Mouse (Mus musculus): ENCODE measurements around the gene Vstm5. TPM values are rescaled to one million over a fixed set of nuclear protein-coding genes. Genes with fewer than 3 reads are reported as not detected.
A peak's percentile ranks its signal among the peaks of the same experiment; 100 is the strongest.

Gene Vstm5
- polyA plus RNA-seq, 1 experiment from 2014 or later, result 10.8 TPM

GRCm38 (mm10) chr9:15278343-15278742 lies 39.5 kb downstream of the Vstm5 start:
- DNase-seq (ENCODE audit: low spot score) (no peak), ATAC-seq (replicated peaks; ENCODE audit: low FRiP score, low TSS enrichment, low read depth) (no peak)
- peaks cover 41% of the 10 kb centered on the region for H3K36me3 ChIP-seq (ENCODE audit: control insufficient read depth, insufficient read depth, low read length)
- H3K4me1 ChIP-seq (replicated peaks; ENCODE audit: control insufficient read depth, insufficient read depth, low read length), result peaks cover 9% of the 10 kb centered on the region
- no peaks in the 10 kb centered on the region for H3K27me3 ChIP-seq (replicated peaks; ENCODE audit: control insufficient read depth, insufficient read depth, low read length)
- no peak overlapping the region for H3K27ac ChIP-seq (ENCODE audit: low read depth)
- H3K9me3 ChIP-seq (ENCODE audit: control insufficient read depth, low read length), result no peaks in the 10 kb centered on the region
- 93% methylated on average over 3 of the region's 3 CpGs for WGBS
- H3K4me3 ChIP-seq (ENCODE audit: low read depth, low read length), result no peak overlapping the region
- peak overlapping the region; percentile 67; the same call in 1 of the 2 replicates for H3K4me2 ChIP-seq (ENCODE audit: low read length)
- no peak overlapping the region for H3K9ac ChIP-seq (ENCODE audit: low read length)

- no peaks in the 10 kb centered on the region for H3K9me3 ChIP-seq (ENCODE audit: control insufficient read depth, low read length)
- DNase-seq (ENCODE audit: low spot score) (no peak), ATAC-seq (replicated peaks; ENCODE audit: low FRiP score, low TSS enrichment, low read depth) (no peak; the same call in none of the 2 replicates)
- WGBS, result 8% methylated on average over 19 of the region's 19 CpGs
- peak overlapping the region; percentile 94 for H3K9ac ChIP-seq (ENCODE audit: low read length)
- peak overlapping the region; percentile 99 for H3K4me3 ChIP-seq (ENCODE audit: low read depth, low read length)
- peaks cover 32% of the 10 kb centered on the region for H3K36me3 ChIP-seq (ENCODE audit: control insufficient read depth, insufficient read depth, low read length)
- peaks cover 9% of the 10 kb centered on the region for H3K4me1 ChIP-seq (replicated peaks; ENCODE audit: control insufficient read depth, insufficient read depth, low read length)
- peak overlapping the region; percentile 67 for H3K4me2 ChIP-seq (ENCODE audit: low read length)
- H3K27ac ChIP-seq (ENCODE audit: low read depth), result peak overlapping the region; percentile 82
- H3K27me3 ChIP-seq (replicated peaks; ENCODE audit: control insufficient read depth, insufficient read depth, low read length), result no peaks in the 10 kb centered on the region
These were observed 40.3 kb downstream of the Vstm5 start for GRCm38 (mm10) chr9:15279139-15279648.

GRCm38 (mm10) chr9:15279649-15280490 lies 41.0 kb downstream of the Vstm5 start, which contains the start of gene Med17:
TSS of gene Med17 (minus strand) at chr9:15279931.
- H3K9me3 ChIP-seq (ENCODE audit: control insufficient read depth, low read length), result no peaks in the 10 kb centered on the region
- no peaks in the 10 kb centered on the region for H3K27me3 ChIP-seq (replicated peaks; ENCODE audit: control insufficient read depth, insufficient read depth, low read length)
- H3K36me3 ChIP-seq (ENCODE audit: control insufficient read depth, insufficient read depth, low read length), result peaks cover 30% of the 10 kb centered on the region
- H3K4me1 ChIP-seq (replicated peaks; ENCODE audit: control insufficient read depth, insufficient read depth, low read length), result peaks cover 9% of the 10 kb centered on the region
- peak within 1 kb of the TSS; percentile 82 for H3K27ac ChIP-seq (ENCODE audit: low read depth)
- peak within 1 kb of the TSS; percentile 77 for H3K4me2 ChIP-seq (ENCODE audit: low read length)
- H3K9ac ChIP-seq (ENCODE audit: low read length), result peak within 1 kb of the TSS; percentile 94
- peak; percentile 93 for DNase-seq (ENCODE audit: low spot score)
- peak within 1 kb of the TSS; percentile 99 for H3K4me3 ChIP-seq (ENCODE audit: low read depth, low read length)
- WGBS, result 2% methylated on average over 57 of the region's 57 CpGs
- ATAC-seq (replicated peaks; ENCODE audit: low FRiP score, low TSS enrichment, low read depth), result peak; percentile 96

- WGBS, result 34% methylated on average over 5 of the region's 5 CpGs
- H3K27ac ChIP-seq (ENCODE audit: low read depth), result peak overlapping the region; percentile 29; the same call in 1 of the 2 replicates
- H3K9me3 ChIP-seq (ENCODE audit: control insufficient read depth, low read length), result no peaks in the 10 kb centered on the region
- no peaks in the 10 kb centered on the region for H3K27me3 ChIP-seq (replicated peaks; ENCODE audit: control insufficient read depth, insufficient read depth, low read length)
- ATAC-seq (replicated peaks; ENCODE audit: low FRiP score, low TSS enrichment, low read depth), result peak; percentile 24
- DNase-seq (ENCODE audit: low spot score), result no peak
- H3K36me3 ChIP-seq (ENCODE audit: control insufficient read depth, insufficient read depth, low read length), result peaks cover 24% of the 10 kb centered on the region
- peak overlapping the region; percentile 99 for H3K4me3 ChIP-seq (ENCODE audit: low read depth, low read length)
- H3K4me2 ChIP-seq (ENCODE audit: low read length), result peak overlapping the region; percentile 77
- peak overlapping the region; percentile 94 for H3K9ac ChIP-seq (ENCODE audit: low read length)
- H3K4me1 ChIP-seq (replicated peaks; ENCODE audit: control insufficient read depth, insufficient read depth, low read length), result peaks cover 9% of the 10 kb centered on the region
These were observed 41.6 kb downstream of the Vstm5 start for GRCm38 (mm10) chr9:15280491-15280879.

GRCm38 (mm10) chr9:15285443-15285842 lies 46.6 kb downstream of the Vstm5 start:
- ATAC-seq (replicated peaks; ENCODE audit: low FRiP score, low TSS enrichment, low read depth) (no peak), DNase-seq (ENCODE audit: low spot score) (no peak)
- H3K27me3 ChIP-seq (replicated peaks; ENCODE audit: control insufficient read depth, insufficient read depth, low read length), result no peaks in the 10 kb centered on the region
- peaks cover 8% of the 10 kb centered on the region for H3K36me3 ChIP-seq (ENCODE audit: control insufficient read depth, insufficient read depth, low read length)
- H3K9ac ChIP-seq (ENCODE audit: low read length), result no peak overlapping the region
- 63% methylated on average over 3 of the region's 3 CpGs for WGBS
- peaks cover 4% of the 10 kb centered on the region for H3K4me1 ChIP-seq (replicated peaks; ENCODE audit: control insufficient read depth, insufficient read depth, low read length)
- no peak overlapping the region for H3K4me3 ChIP-seq (ENCODE audit: low read depth, low read length)
- H3K4me2 ChIP-seq (ENCODE audit: low read length), result no peak overlapping the region
- no peaks in the 10 kb centered on the region for H3K9me3 ChIP-seq (ENCODE audit: control insufficient read depth, low read length)
- H3K27ac ChIP-seq (ENCODE audit: low read depth), result no peak overlapping the region

DNA sequence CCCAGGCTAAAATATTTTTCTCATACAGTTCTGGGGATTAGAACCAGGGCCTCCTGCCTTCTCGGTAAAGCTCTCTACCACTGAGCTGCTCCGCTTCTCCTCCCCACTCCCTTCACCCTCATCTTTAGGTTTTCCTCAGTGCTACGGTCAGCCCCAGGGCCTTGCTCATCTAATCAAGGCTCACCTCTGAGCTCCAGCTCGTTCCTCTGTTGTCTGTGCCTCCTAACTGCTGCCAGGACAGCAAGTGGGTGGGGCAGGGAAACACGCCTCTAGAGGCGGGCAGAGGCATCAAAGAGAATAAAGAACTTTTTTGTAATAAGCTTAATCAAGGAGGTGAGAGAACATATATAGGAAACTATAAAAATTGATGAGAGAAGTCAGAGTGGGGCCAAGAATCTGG lies 49.0 kb downstream of the Vstm5 start:
- WGBS, result 59% methylated on average over 6 of the region's 6 CpGs
- H3K27ac ChIP-seq (ENCODE audit: low read depth), result no peak overlapping the region
- DNase-seq (ENCODE audit: low spot score), result no peak

DNA sequence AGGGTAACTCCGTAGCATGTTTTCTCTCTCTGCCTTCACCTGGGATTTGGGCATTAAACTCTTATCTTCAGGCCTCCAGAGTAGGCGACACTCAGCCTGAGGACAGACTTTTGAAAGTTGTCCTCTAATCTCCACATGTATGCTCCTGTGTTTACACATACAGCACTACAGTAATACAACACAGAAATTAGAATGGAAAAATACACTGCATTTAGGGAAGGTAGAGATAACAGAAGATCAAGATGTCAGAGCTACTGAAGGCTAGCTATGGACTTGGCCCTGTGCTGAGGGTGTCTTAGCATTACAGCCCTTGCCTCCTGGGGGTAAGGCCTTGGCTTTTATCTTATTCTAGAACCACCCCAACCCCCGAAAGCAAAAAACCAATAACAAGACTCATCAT lies 49.6 kb downstream of the Vstm5 start:
- no peak overlapping the region for H3K4me3 ChIP-seq (ENCODE audit: low read depth, low read length)
- peaks cover 10% of the 10 kb centered on the region for H3K36me3 ChIP-seq (ENCODE audit: control insufficient read depth, insufficient read depth, low read length)
- no peak overlapping the region for H3K27ac ChIP-seq (ENCODE audit: low read depth)
- no peaks in the 10 kb centered on the region for H3K9me3 ChIP-seq (ENCODE audit: control insufficient read depth, low read length)
- DNase-seq (ENCODE audit: low spot score), result no peak
- H3K4me1 ChIP-seq (replicated peaks; ENCODE audit: control insufficient read depth, insufficient read depth, low read length), result no peaks in the 10 kb centered on the region
- 87% methylated on average over 3 of the region's 3 CpGs for WGBS
- H3K9ac ChIP-seq (ENCODE audit: low read length), result no peak overlapping the region
- no peaks in the 10 kb centered on the region for H3K27me3 ChIP-seq (replicated peaks; ENCODE audit: control insufficient read depth, insufficient read depth, low read length)
- no peak overlapping the region for H3K4me2 ChIP-seq (ENCODE audit: low read length)
- no peak for ATAC-seq (replicated peaks; ENCODE audit: low FRiP score, low TSS enrichment, low read depth)

More for the DNA sequence above, 49.0 kb downstream of the Vstm5 start:
- H3K36me3 ChIP-seq (ENCODE audit: control insufficient read depth, insufficient read depth, low read length), result peaks cover 10% of the 10 kb centered on the region
- no peaks in the 10 kb centered on the region for H3K9me3 ChIP-seq (ENCODE audit: control insufficient read depth, low read length)
- H3K4me2 ChIP-seq (ENCODE audit: low read length), result no peak overlapping the region
- H3K4me3 ChIP-seq (ENCODE audit: low read depth, low read length), result no peak overlapping the region
- ATAC-seq (replicated peaks; ENCODE audit: low FRiP score, low TSS enrichment, low read depth), result no peak
- H3K27me3 ChIP-seq (replicated peaks; ENCODE audit: control insufficient read depth, insufficient read depth, low read length), result no peaks in the 10 kb centered on the region
- H3K9ac ChIP-seq (ENCODE audit: low read length), result no peak overlapping the region
- no peaks in the 10 kb centered on the region for H3K4me1 ChIP-seq (replicated peaks; ENCODE audit: control insufficient read depth, insufficient read depth, low read length)

DNA sequence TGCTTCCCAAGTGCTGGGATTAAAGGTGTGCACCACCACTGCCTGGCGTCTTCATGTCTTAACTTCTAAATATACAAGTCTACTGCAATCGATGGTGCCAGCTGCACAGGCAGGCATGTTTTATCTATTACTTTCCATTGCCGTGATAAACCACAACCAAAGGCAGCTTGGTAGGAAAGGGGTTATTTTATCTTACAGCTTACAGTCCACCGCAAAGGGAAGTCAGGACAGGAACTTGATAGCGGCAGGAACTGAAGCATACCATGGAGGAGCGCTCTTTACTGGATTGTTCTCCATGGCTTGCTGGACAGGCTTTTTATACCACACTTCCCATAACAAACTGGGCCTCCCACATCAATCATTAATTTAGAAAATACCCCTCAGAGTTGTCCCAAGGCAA lies 50.4 kb downstream of the Vstm5 start:
- H3K4me3 ChIP-seq (ENCODE audit: low read depth, low read length), result no peak overlapping the region
- H3K4me1 ChIP-seq (replicated peaks; ENCODE audit: control insufficient read depth, insufficient read depth, low read length), result no peaks in the 10 kb centered on the region
- H3K9me3 ChIP-seq (ENCODE audit: control insufficient read depth, low read length), result no peaks in the 10 kb centered on the region
- DNase-seq (ENCODE audit: low spot score), result no peak
- H3K36me3 ChIP-seq (ENCODE audit: control insufficient read depth, insufficient read depth, low read length), result peaks cover 10% of the 10 kb centered on the region
- H3K27ac ChIP-seq (ENCODE audit: low read depth), result no peak overlapping the region
- WGBS, result 90% methylated on average over 6 of the region's 6 CpGs
- no peak overlapping the region for H3K4me2 ChIP-seq (ENCODE audit: low read length)
- ATAC-seq (replicated peaks; ENCODE audit: low FRiP score, low TSS enrichment, low read depth), result no peak
- no peak overlapping the region for H3K9ac ChIP-seq (ENCODE audit: low read length)
- no peaks in the 10 kb centered on the region for H3K27me3 ChIP-seq (replicated peaks; ENCODE audit: control insufficient read depth, insufficient read depth, low read length)
